Mouse (Mus musculus): ENCODE measurements at regions not wholly inside any gene's neighbourhood (a gene's known extent, or its start where the extent isn't known, plus 50 kb on each side); places are given as distances from the start of the nearest gene placed in this dataset.
A peak's percentile ranks its signal among the peaks of the same experiment; 100 is the strongest.
"Not testable (repeated sequence)": the region's sequence is repeated elsewhere in the genome, so short reads cannot be mapped to it uniquely, and the experiment has no call there.

DNA sequence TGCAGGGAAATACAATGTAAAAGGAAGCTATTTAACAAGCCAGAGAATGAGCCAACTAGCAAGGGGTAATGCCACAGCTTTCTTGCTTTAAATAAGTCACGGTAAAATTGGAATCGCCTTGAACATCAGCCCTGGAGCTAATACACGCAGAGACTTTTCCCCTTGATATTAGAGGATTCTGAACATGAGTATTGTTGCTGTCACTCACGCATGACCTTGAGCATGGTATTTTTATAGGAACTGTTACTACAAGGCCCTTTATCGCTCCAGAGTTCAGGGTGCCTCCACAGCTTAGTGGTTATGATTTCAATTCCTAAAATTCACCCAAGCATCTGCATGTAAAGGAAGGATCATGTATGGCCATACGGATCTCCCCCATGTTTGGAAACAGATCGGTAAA, 161.7 kb downstream of the Vegfc start:
- not testable (repeated sequence) for H3K36me3 ChIP-seq (ENCODE audit: control insufficient read depth, insufficient read depth, low read length); H3K9me3 ChIP-seq (ENCODE audit: control insufficient read depth, low read length); H3K4me1 ChIP-seq (ENCODE audit: control insufficient read depth, insufficient read depth, low read length); H3K4me3 ChIP-seq (ENCODE audit: low read depth, low read length); H3K4me2 ChIP-seq (ENCODE audit: low read depth, low read length); H3K9ac ChIP-seq (ENCODE audit: low read depth, low read length); H3K27ac ChIP-seq (replicated peaks; ENCODE audit: low read depth, low read length); H3K27me3 ChIP-seq (replicated peaks; ENCODE audit: control insufficient read depth, insufficient read depth, low read length); DNase-seq (ENCODE audit: low spot score); ATAC-seq (ENCODE audit: low read depth)
- WGBS = 90% methylated on average over 7 of the region's 7 CpGs

DNA sequence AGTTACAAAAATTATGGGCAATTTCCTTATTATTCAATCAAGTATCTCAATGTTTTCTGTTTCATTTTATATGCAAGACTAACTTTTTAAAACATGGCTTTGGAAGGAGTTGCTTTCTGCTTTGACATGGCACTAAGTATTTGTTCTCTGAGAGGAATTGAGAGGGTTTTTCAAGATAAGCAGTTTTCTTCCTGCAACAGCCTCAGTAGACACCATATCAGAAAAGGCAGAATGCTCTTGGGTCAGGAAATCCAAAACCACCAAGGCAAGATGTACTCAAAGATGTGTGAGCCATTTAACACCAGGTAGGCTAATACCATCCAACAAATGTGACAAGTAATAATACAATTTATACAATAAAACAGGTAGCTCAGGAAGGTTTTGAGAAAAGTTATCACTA, 178.0 kb downstream of the Vegfc start:
- H3K36me3 ChIP-seq (ENCODE audit: control insufficient read depth, insufficient read depth, low read length) = no peaks in the 10 kb centered on the region
- no peak overlapping the region for H3K4me3 ChIP-seq (ENCODE audit: low read depth, low read length)
- H3K27me3 ChIP-seq (replicated peaks; ENCODE audit: control insufficient read depth, insufficient read depth, low read length) = no peaks in the 10 kb centered on the region
- DNase-seq (ENCODE audit: low spot score) (no peak), ATAC-seq (ENCODE audit: low read depth) (no peak)
- no peak overlapping the region for H3K9ac ChIP-seq (ENCODE audit: low read depth, low read length)
- H3K4me2 ChIP-seq (ENCODE audit: low read depth, low read length) = no peak overlapping the region
- H3K27ac ChIP-seq (replicated peaks; ENCODE audit: low read depth, low read length) = no peak overlapping the region
- no peaks in the 10 kb centered on the region for H3K4me1 ChIP-seq (ENCODE audit: control insufficient read depth, insufficient read depth, low read length)
- no peaks in the 10 kb centered on the region for H3K9me3 ChIP-seq (ENCODE audit: control insufficient read depth, low read length)

GRCm38 (mm10) chr8:54270110-54270509, 192.7 kb downstream of the Vegfc start:
- DNase-seq (ENCODE audit: low spot score) = no peak
- no peaks in the 10 kb centered on the region for H3K9me3 ChIP-seq (ENCODE audit: control insufficient read depth, low read length)
- no peaks in the 10 kb centered on the region for H3K36me3 ChIP-seq (ENCODE audit: control insufficient read depth, insufficient read depth, low read length)
- H3K4me1 ChIP-seq (ENCODE audit: control insufficient read depth, insufficient read depth, low read length) = no peaks in the 10 kb centered on the region
- H3K4me3 ChIP-seq (ENCODE audit: low read depth, low read length) = no peak overlapping the region
- no peaks in the 10 kb centered on the region for H3K27me3 ChIP-seq (replicated peaks; ENCODE audit: control insufficient read depth, insufficient read depth, low read length)
- no peak overlapping the region for H3K4me2 ChIP-seq (ENCODE audit: low read depth, low read length)
- 73% methylated on average over 2 of the region's 2 CpGs for WGBS
- ATAC-seq (ENCODE audit: low read depth) = no peak
- no peak overlapping the region for H3K9ac ChIP-seq (ENCODE audit: low read depth, low read length)
- H3K27ac ChIP-seq (replicated peaks; ENCODE audit: low read depth, low read length) = no peak overlapping the region

DNA sequence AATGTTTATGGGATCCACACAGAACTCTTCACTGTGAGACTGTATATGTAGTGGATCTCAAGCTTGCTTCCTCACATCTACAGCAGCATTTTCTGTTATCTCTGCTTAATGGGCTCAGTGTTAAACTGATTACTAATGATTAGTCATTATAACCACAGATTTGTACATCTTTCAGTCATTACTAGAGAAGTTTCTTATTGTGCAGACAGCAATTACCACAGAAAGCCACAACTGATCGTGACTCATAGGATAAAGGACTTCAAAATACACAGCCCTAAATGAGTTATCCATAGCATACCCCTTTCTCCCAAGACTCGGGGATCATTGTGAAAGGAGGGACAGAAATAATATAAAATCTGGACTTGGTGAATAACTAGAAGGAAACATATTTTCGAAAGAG, 195.7 kb downstream of the Vegfc start:
- Histone ChIP-seq H3K36me3 (ENCODE audit: control insufficient read depth, insufficient read depth, low read length) (no peaks in the 10 kb centered on the region), H3K4me2 (ENCODE audit: low read depth, low read length) (no peak overlapping the region), H3K27ac (replicated peaks; ENCODE audit: low read depth, low read length) (no peak overlapping the region), H3K27me3 (replicated peaks; ENCODE audit: control insufficient read depth, insufficient read depth, low read length) (no peaks in the 10 kb centered on the region), H3K9ac (ENCODE audit: low read depth, low read length) (no peak overlapping the region), H3K4me3 (ENCODE audit: low read depth, low read length) (no peak overlapping the region), H3K9me3 (ENCODE audit: control insufficient read depth, low read length) (no peaks in the 10 kb centered on the region), H3K4me1 (ENCODE audit: control insufficient read depth, insufficient read depth, low read length) (no peaks in the 10 kb centered on the region)
- no peak for DNase-seq (ENCODE audit: low spot score)
- ATAC-seq (ENCODE audit: low read depth) = no peak
- 73% methylated on average over 3 of the region's 3 CpGs for WGBS

GRCm38 (mm10) chr8:54275487-54275886, 198.1 kb downstream of the Vegfc start:
- Histone ChIP-seq H3K4me2 (ENCODE audit: low read depth, low read length) (no peak overlapping the region), H3K9me3 (ENCODE audit: control insufficient read depth, low read length) (no peaks in the 10 kb centered on the region), H3K36me3 (ENCODE audit: control insufficient read depth, insufficient read depth, low read length) (no peaks in the 10 kb centered on the region), H3K9ac (ENCODE audit: low read depth, low read length) (no peak overlapping the region), H3K27me3 (replicated peaks; ENCODE audit: control insufficient read depth, insufficient read depth, low read length) (no peaks in the 10 kb centered on the region), H3K4me3 (ENCODE audit: low read depth, low read length) (no peak overlapping the region), H3K27ac (replicated peaks; ENCODE audit: low read depth, low read length) (no peak overlapping the region), H3K4me1 (ENCODE audit: control insufficient read depth, insufficient read depth, low read length) (no peaks in the 10 kb centered on the region)
- DNase-seq (ENCODE audit: low spot score) = peak; percentile 32
- no peak for ATAC-seq (ENCODE audit: low read depth)
- WGBS = 51% methylated on average over 1 of the region's 1 CpGs
